Mouse (Mus musculus) forebrain, embryonic 11.5 days (tissue): ENCODE data around the gene Clec12b. TPM values are rescaled to one million over a fixed set of nuclear protein-coding genes. Genes with fewer than 3 reads are reported as not detected.

ENCODE experiments used
- ATAC-seq: fragments of 200-750 bp; cut with Nextera tagmentation; replicated peaks from 2 replicates; pipeline ENCODE4 v1.8.0; 2017; ENCODE audit warnings: moderate TSS enrichment; ENCODE audit not compliant: low FRiP score
- DNase-seq: peaks from one replicate; pipeline ENCODE4 v3.0.0-alpha.2; 2017; ENCODE audit warnings: low spot score
- H3K27ac ChIP-seq: fragments of 300-500 bp; sonication (generic); 2 replicates; pipeline ENCODE4 v1.5.1; 2014; ENCODE audit warnings: low read depth, low read length
- H3K27me3 ChIP-seq: fragments of 300-500 bp; sonication (generic); 2 replicates; pipeline ENCODE4 v1.6.1; 2014; ENCODE audit warnings: mild to moderate bottlenecking, low read length, mixed read lengths; ENCODE audit not compliant: control insufficient read depth, insufficient read depth
- H3K36me3 ChIP-seq: fragments of 300-500 bp; sonication (generic); 2 replicates; pipeline ENCODE4 v1.6.1; 2014; ENCODE audit warnings: mild to moderate bottlenecking, low read length, moderate library complexity, mixed read lengths; ENCODE audit not compliant: control insufficient read depth, insufficient read depth
- H3K4me1 ChIP-seq: fragments of 300-500 bp; sonication (generic); replicated peaks from 2 replicates; pipeline ENCODE4 v1.6.1; 2014; ENCODE audit warnings: low read length, mixed read lengths; ENCODE audit not compliant: control insufficient read depth, insufficient read depth
- H3K4me2 ChIP-seq: fragments of 300-500 bp; sonication (generic); 2 replicates; pipeline ENCODE4 v1.6.1; 2014; ENCODE audit warnings: low read depth, mild to moderate bottlenecking, low read length, moderate library complexity, mixed read lengths; ENCODE audit not compliant: severe bottlenecking
- H3K4me3 ChIP-seq: fragments of 300-500 bp; sonication (generic); 2 replicates; pipeline ENCODE4 v1.5.1; 2014; ENCODE audit warnings: low read depth, low read length
- H3K9ac ChIP-seq: fragments of 300-500 bp; sonication (generic); 2 replicates; pipeline ENCODE4 v1.6.1; 2014; ENCODE audit warnings: low read length
- H3K9me3 ChIP-seq: fragments of 300-500 bp; sonication (generic); 2 replicates; pipeline ENCODE4 v1.6.1; 2016; ENCODE audit warnings: low read length, mixed read lengths; ENCODE audit not compliant: control insufficient read depth
- WGBS: fragments of 180-500 bp; shearing (Covaris S2); extraction: QIAGEN DNeasy Blood & Tissue Kit; methylation state at CpG from one replicate; pipeline ENCODE4 v1.1.7; 2014; 5-methylcytosine and 5-hydroxymethylcytosine counted together
- polyA plus RNA-seq: library from polyadenylated mRNA; unstranded; fragments of >200 nt; fragmentation: Nextera tagmentation; extraction: Ambion mirVana; gene quantifications from 2 replicates; pipeline ENCODE4 v1.2.1, GENCODE M21; 2014

The Clec12b gene
- polyA plus RNA-seq, 1 experiment from 2014 or later: not detected

- whole genome bisulfite sequencing: 80% methylated on average over 4 of the region's 4 CpGs
Observed at GRCm38 (mm10) chr6:129385000-129385399, 674 bp downstream of the Clec12b start.

GRCm38 (mm10) chr6:129383466-129383865 lies 2.2 kb downstream of the Clec12b start:
- no peaks in the 10 kb centered on the region for H3K4me1 ChIP-seq
- 94% methylated on average over 3 of the region's 3 CpGs for WGBS
- H3K4me3 ChIP-seq: no peak overlapping the region
- no peak overlapping the region for H3K4me2 ChIP-seq
- no peaks in the 10 kb centered on the region for H3K36me3 ChIP-seq
- no peaks in the 10 kb centered on the region for H3K9me3 ChIP-seq
- no peak overlapping the region for H3K9ac ChIP-seq
- H3K27ac ChIP-seq: no peak overlapping the region
- DNase-seq: no peak
- no peak for ATAC-seq
- H3K27me3 ChIP-seq: no peaks in the 10 kb centered on the region

More at GRCm38 (mm10) chr6:129385000-129385399, 674 bp downstream of the Clec12b start:
- H3K36me3 ChIP-seq: no peaks in the 10 kb centered on the region
- no peak for DNase-seq
- H3K9me3 ChIP-seq: no peaks in the 10 kb centered on the region
- no peak overlapping the region for H3K27ac ChIP-seq
- no peak overlapping the region for H3K4me3 ChIP-seq
- no peak overlapping the region for H3K4me2 ChIP-seq
- no peak overlapping the region for H3K9ac ChIP-seq
- H3K27me3 ChIP-seq: no peaks in the 10 kb centered on the region
- H3K4me1 ChIP-seq: no peaks in the 10 kb centered on the region
- no peak for ATAC-seq

GRCm38 (mm10) chr6:129381736-129382135 lies 3.9 kb downstream of the Clec12b start:
- no peaks in the 10 kb centered on the region for H3K9me3 ChIP-seq
- ATAC-seq (no peak), DNase-seq (no peak)
- no peaks in the 10 kb centered on the region for H3K36me3 ChIP-seq
- WGBS: 77% methylated on average over 1 of the region's 1 CpGs
- H3K27ac ChIP-seq: no peak overlapping the region
- H3K27me3 ChIP-seq: no peaks in the 10 kb centered on the region
- no peaks in the 10 kb centered on the region for H3K4me1 ChIP-seq
- H3K4me2 ChIP-seq: no peak overlapping the region
- no peak overlapping the region for H3K9ac ChIP-seq
- no peak overlapping the region for H3K4me3 ChIP-seq

GRCm38 (mm10) chr6:129380454-129380853 lies 5.2 kb downstream of the Clec12b start:
- no peaks in the 10 kb centered on the region for H3K36me3 ChIP-seq
- DNase-seq (no peak), ATAC-seq (no peak)
- no peaks in the 10 kb centered on the region for H3K4me1 ChIP-seq
- H3K27me3 ChIP-seq: no peaks in the 10 kb centered on the region
- H3K4me3 ChIP-seq: no peak overlapping the region
- 63% methylated on average over 4 of the region's 4 CpGs for WGBS
- no peak overlapping the region for H3K9ac ChIP-seq
- no peak overlapping the region for H3K27ac ChIP-seq
- H3K9me3 ChIP-seq: no peaks in the 10 kb centered on the region
- H3K4me2 ChIP-seq: no peak overlapping the region

- 92% methylated on average over 2 of the region's 2 CpGs for WGBS
- H3K4me3 ChIP-seq: no peak overlapping the region
- no peaks in the 10 kb centered on the region for H3K27me3 ChIP-seq
- H3K4me2 ChIP-seq: no peak overlapping the region
- ATAC-seq: no peak
- no peaks in the 10 kb centered on the region for H3K4me1 ChIP-seq
- no peak overlapping the region for H3K27ac ChIP-seq
- H3K9me3 ChIP-seq: no peaks in the 10 kb centered on the region
- H3K36me3 ChIP-seq: no peaks in the 10 kb centered on the region
- no peak overlapping the region for H3K9ac ChIP-seq
- DNase-seq: no peak
Observed at GRCm38 (mm10) chr6:129374937-129375471, 10.7 kb downstream of the Clec12b start.

- Histone ChIP-seq H3K27me3 (no peaks in the 10 kb centered on the region), H3K4me1 (no peaks in the 10 kb centered on the region), H3K9me3 (no peaks in the 10 kb centered on the region), H3K9ac (no peak overlapping the region), H3K4me3 (no peak overlapping the region), H3K27ac (no peak overlapping the region), H3K4me2 (no peak overlapping the region), H3K36me3 (no peaks in the 10 kb centered on the region)
- no peak for ATAC-seq
- no peak for DNase-seq
- WGBS: 75% methylated on average over 7 of the region's 7 CpGs
Observed at GRCm38 (mm10) chr6:129369374-129370132, 16.1 kb downstream of the Clec12b start.

- ATAC-seq (peak; percentile 72), DNase-seq (no peak)
- Histone ChIP-seq H3K4me2 (no peak overlapping the region), H3K27me3 (no peaks in the 10 kb centered on the region), H3K4me1 (no peaks in the 10 kb centered on the region), H3K9ac (no peak overlapping the region), H3K9me3 (no peaks in the 10 kb centered on the region), H3K27ac (no peak overlapping the region), H3K36me3 (no peaks in the 10 kb centered on the region), H3K4me3 (no peak overlapping the region)
- 22% methylated on average over 6 of the region's 6 CpGs for WGBS
Observed at GRCm38 (mm10) chr6:129365959-129366359, 19.7 kb downstream of the Clec12b start.

GRCm38 (mm10) chr6:129363942-129364341 lies 21.7 kb downstream of the Clec12b start:
- 31% methylated on average over 1 of the region's 1 CpGs for WGBS
- H3K27ac ChIP-seq: no peak overlapping the region

GRCm38 (mm10) chr6:129359515-129359914 lies 26.2 kb downstream of the Clec12b start:
- no peaks in the 10 kb centered on the region for H3K27me3 ChIP-seq
- H3K27ac ChIP-seq: no peak overlapping the region
- H3K9me3 ChIP-seq: no peaks in the 10 kb centered on the region
- DNase-seq (no peak), ATAC-seq (no peak)
- H3K4me2 ChIP-seq: no peak overlapping the region
- H3K4me3 ChIP-seq: no peak overlapping the region
- H3K4me1 ChIP-seq: no peaks in the 10 kb centered on the region
- H3K36me3 ChIP-seq: no peaks in the 10 kb centered on the region
- H3K9ac ChIP-seq: no peak overlapping the region
- WGBS: 95% methylated on average over 2 of the region's 2 CpGs

More at GRCm38 (mm10) chr6:129363942-129364341, 21.7 kb downstream of the Clec12b start:
- DNase-seq (no peak), ATAC-seq (no peak)
- H3K4me3 ChIP-seq: no peak overlapping the region
- no peaks in the 10 kb centered on the region for H3K36me3 ChIP-seq
- H3K4me2 ChIP-seq: no peak overlapping the region
- H3K27me3 ChIP-seq: no peaks in the 10 kb centered on the region
- H3K9ac ChIP-seq: no peak overlapping the region
- no peaks in the 10 kb centered on the region for H3K4me1 ChIP-seq
- H3K9me3 ChIP-seq: no peaks in the 10 kb centered on the region
